Mouse (Mus musculus): ENCODE results near the gene Oxct1. TPM values are rescaled to one million over a fixed set of nuclear protein-coding genes. Genes with fewer than 3 reads are reported as not detected.

Gene Oxct1
- polyA plus RNA-seq, 1 experiment from 2014 or later = 243 TPM

GRCm38 (mm10) chr15:4171600-4171999, 145.4 kb downstream of the Oxct1 start:
- ATAC-seq (ENCODE audit: low read depth) = no peak
- 64% methylated on average over 2 of the region's 2 CpGs for WGBS
- H3K4me1 ChIP-seq (ENCODE audit: control insufficient read depth, insufficient read depth, low read length) = no peaks in the 10 kb centered on the region

GRCm38 (mm10) chr15:4197913-4198312, 171.7 kb downstream of the Oxct1 start:
- Histone ChIP-seq H3K4me2 (ENCODE audit: low read depth, low read length) (no peak overlapping the region), H3K27me3 (replicated peaks; ENCODE audit: control insufficient read depth, insufficient read depth, low read length) (no peaks in the 10 kb centered on the region), H3K9me3 (ENCODE audit: control insufficient read depth, low read length) (0 out of 2 replicates have a peak, but pooled peaks cover 1% of the 10 kb centered on the region), H3K9ac (ENCODE audit: low read depth, low read length) (no peak overlapping the region), H3K4me3 (ENCODE audit: low read depth, low read length) (no peak overlapping the region), H3K36me3 (ENCODE audit: control insufficient read depth, insufficient read depth, low read length) (no peaks in the 10 kb centered on the region), H3K27ac (replicated peaks; ENCODE audit: low read depth, low read length) (no peak overlapping the region), H3K4me1 (ENCODE audit: control insufficient read depth, insufficient read depth, low read length) (no peaks in the 10 kb centered on the region)
- ATAC-seq (ENCODE audit: low read depth) (no peak), DNase-seq (ENCODE audit: low spot score) (no peak)

More at GRCm38 (mm10) chr15:4171600-4171999, 145.4 kb downstream of the Oxct1 start:
- no peaks in the 10 kb centered on the region for H3K27me3 ChIP-seq (replicated peaks; ENCODE audit: control insufficient read depth, insufficient read depth, low read length)
- DNase-seq (ENCODE audit: low spot score) = no peak
- H3K4me3 ChIP-seq (ENCODE audit: low read depth, low read length) = no peak overlapping the region
- no peaks in the 10 kb centered on the region for H3K36me3 ChIP-seq (ENCODE audit: control insufficient read depth, insufficient read depth, low read length)
- H3K9ac ChIP-seq (ENCODE audit: low read depth, low read length) = no peak overlapping the region
- no peak overlapping the region for H3K4me2 ChIP-seq (ENCODE audit: low read depth, low read length)
- peaks cover 6% of the 10 kb centered on the region for H3K9me3 ChIP-seq (ENCODE audit: control insufficient read depth, low read length)
- no peak overlapping the region for H3K27ac ChIP-seq (replicated peaks; ENCODE audit: low read depth, low read length)

Other genes starting within 250 kb of the Oxct1 start
- gene Fbxo4, start 46.8 kb upstream of the Oxct1 start, polyA plus RNA-seq (2014; fragmentation: Nextera tagmentation; extraction: Ambion mirVana) = 12.0 and 12.7 TPM in 2 replicates
- 41.8 and 44.5 TPM in 2 replicates for gene AW549877, start 30.6 kb upstream of the Oxct1 start, polyA plus RNA-seq (2014; fragmentation: Nextera tagmentation; extraction: Ambion mirVana)

All from embryonic facial prominence, embryonic 14.5 days (tissue).